Mouse (Mus musculus): ENCODE results near the gene Rufy2.

Gene Rufy2

GRCm38 (mm10) chr10:63014168-63014567 is 34.1 kb downstream of the Rufy2 start:
- no peak for DNase-seq (ENCODE audit: low read depth in 2 of 2, low spot score in 2 of 2)

- DNase-seq (ENCODE audit: low read depth in 2 of 2, low spot score in 2 of 2): no peak
Observed at GRCm38 (mm10) chr10:63019304-63019703, 39.3 kb downstream of the Rufy2 start.

GRCm38 (mm10) chr10:63021702-63022101 is 41.7 kb downstream of the Rufy2 start:
- DNase-seq (ENCODE audit: low read depth in 2 of 2, low spot score in 2 of 2): no peak

- DNase-seq (ENCODE audit: low read depth in 2 of 2, low spot score in 2 of 2): no peak
Observed at GRCm38 (mm10) chr10:63022541-63023120, 42.6 kb downstream of the Rufy2 start.

- DNase-seq (ENCODE audit: low read depth in 2 of 2, low spot score in 2 of 2): peak; percentile 52 to 60
Observed at GRCm38 (mm10) chr10:63023121-63023748, 43.2 kb downstream of the Rufy2 start.

- peak; percentile 99 for DNase-seq (ENCODE audit: low read depth in 2 of 2, low spot score in 2 of 2)
Observed at GRCm38 (mm10) chr10:63023749-63024579, 43.9 kb downstream of the Rufy2 start, which contains the start of the genes Hnrnph3 and Pbld2. Gene Hnrnph3 (minus strand): TSS chr10:63024217. Gene Pbld2 (plus strand): TSS chr10:63024315.

- peak in 1 of 2 experiments; percentile 9 for DNase-seq (ENCODE audit: low read depth in 2 of 2, low spot score in 2 of 2)
Observed at GRCm38 (mm10) chr10:63024580-63024910, 44.5 kb downstream of the Rufy2 start.

- DNase-seq (ENCODE audit: low read depth in 2 of 2, low spot score in 2 of 2): no peak
Observed at GRCm38 (mm10) chr10:63025016-63025415, 45.0 kb downstream of the Rufy2 start.

GRCm38 (mm10) chr10:63025491-63026011 is 45.5 kb downstream of the Rufy2 start:
- no peak for DNase-seq (ENCODE audit: low read depth in 2 of 2, low spot score in 2 of 2)

GRCm38 (mm10) chr10:63026156-63026794 is 46.3 kb downstream of the Rufy2 start:
- DNase-seq (ENCODE audit: low read depth in 2 of 2, low spot score in 2 of 2): no peak

- DNase-seq (ENCODE audit: low read depth in 2 of 2, low spot score in 2 of 2): no peak
Observed at GRCm38 (mm10) chr10:63026795-63027160, 46.8 kb downstream of the Rufy2 start.

- no peak for DNase-seq (ENCODE audit: low read depth in 2 of 2, low spot score in 2 of 2)
Observed at GRCm38 (mm10) chr10:63027376-63028161, 47.5 kb downstream of the Rufy2 start.

GRCm38 (mm10) chr10:63028396-63028795 is 48.4 kb downstream of the Rufy2 start:
- no peak for DNase-seq (ENCODE audit: low read depth in 2 of 2, low spot score in 2 of 2)

- no peak for DNase-seq (ENCODE audit: low read depth in 2 of 2, low spot score in 2 of 2)
Observed at GRCm38 (mm10) chr10:63032267-63032666, 52.2 kb downstream of the Rufy2 start.

GRCm38 (mm10) chr10:63032956-63033355 is 52.9 kb downstream of the Rufy2 start:
- DNase-seq (ENCODE audit: low read depth in 2 of 2, low spot score in 2 of 2): no peak

GRCm38 (mm10) chr10:63038571-63039320 is 58.7 kb downstream of the Rufy2 start:
- no peak for DNase-seq (ENCODE audit: low read depth in 2 of 2, low spot score in 2 of 2)

- no peak for DNase-seq (ENCODE audit: low read depth in 2 of 2, low spot score in 2 of 2)
Observed at GRCm38 (mm10) chr10:63039867-63040628, 60.0 kb downstream of the Rufy2 start.

GRCm38 (mm10) chr10:63043154-63043553 is 63.1 kb downstream of the Rufy2 start:
- no peak for DNase-seq (ENCODE audit: low read depth in 2 of 2, low spot score in 2 of 2)

GRCm38 (mm10) chr10:63047751-63048150 is 67.7 kb downstream of the Rufy2 start:
- DNase-seq (ENCODE audit: low read depth in 2 of 2, low spot score in 2 of 2): no peak

Data from CD8-positive naive resting alpha-beta T cell, adult 2 months (primary cell).